Mouse (Mus musculus) lung, postnatal 10 days (tissue): ENCODE measurements around the gene Oog1.
"Not testable (repeated sequence)": the region's sequence is repeated elsewhere in the genome, so short reads cannot be mapped to it uniquely, and the experiment has no call there.

Experiments
- DNase-seq: peaks from one replicate; pipeline ENCODE4 v3.0.0; 2021

The Oog1 gene

GRCm38 (mm10) chr12:87602388-87602787 is at the start of gene Oog1:
Oog1 (plus strand) TSS chr12:87602688.
- not testable (repeated sequence) for DNase-seq

GRCm38 (mm10) chr12:87601388-87601787 is 1.1 kb upstream of the Oog1 start:
- DNase-seq: not testable (repeated sequence)

GRCm38 (mm10) chr12:87618569-87618968 is 16.1 kb downstream of the Oog1 start, which contains the start of gene Gm4027:
Gm4027 (plus strand) TSS chr12:87618869.
- not testable (repeated sequence) for DNase-seq

GRCm38 (mm10) chr12:87644520-87644919 is 42.0 kb downstream of the Oog1 start, which contains the start of gene Gm16381:
Gm16381 (minus strand) TSS chr12:87644620.
- not testable (repeated sequence) for DNase-seq

- not testable (repeated sequence) for DNase-seq
These were observed 50.6 kb downstream of the Oog1 start for GRCm38 (mm10) chr12:87652916-87653703.
